Mouse (Mus musculus) ES-Bruce4 (cell line): ENCODE measurements at regions not wholly inside any gene's neighbourhood (a gene's known extent, or its start where the extent isn't known, plus 50 kb on each side); places are given as distances from the start of the nearest gene placed in this dataset.

Experiments used
- CTCF ChIP-seq: IDR thresholded peaks from one replicate; pipeline ENCODE4 v1.8.1; 2011; ENCODE audit warnings: low read depth, low read length
- POLR2A ChIP-seq: IDR thresholded peaks from one replicate; pipeline ENCODE4 v1.8.1; 2011; ENCODE audit warnings: low read length; ENCODE audit not compliant: insufficient read depth

DNA sequence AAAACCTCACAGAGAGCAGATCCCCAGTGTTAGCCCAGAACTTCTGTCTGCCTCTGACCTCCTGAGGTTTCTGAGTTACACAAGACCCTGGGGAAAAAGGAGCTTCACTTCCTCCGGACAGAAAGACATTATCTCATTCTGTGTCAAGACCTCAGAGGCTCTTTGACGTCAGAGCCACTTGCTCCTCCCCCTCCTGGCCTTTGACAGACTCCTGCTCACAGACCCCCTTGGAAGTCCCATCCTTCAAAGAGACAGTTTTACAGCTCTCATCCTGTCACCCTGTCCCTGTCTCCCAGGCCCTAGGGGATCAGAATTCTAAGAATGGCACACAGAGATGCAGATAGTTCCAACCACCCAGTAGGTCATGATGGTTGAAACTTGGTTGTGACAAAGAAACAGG, 206.2 kb upstream of the Tnp1 start:
- TF ChIP-seq POLR2A (no peak), CTCF (no peak)
